Mouse (Mus musculus) gastrocnemius, adult 18-20 months (tissue): ENCODE data around the gene Camta1. TPM values are rescaled to one million over a fixed set of nuclear protein-coding genes. Genes with fewer than 3 reads are reported as not detected.

Experiments used
- DNase-seq: peaks from one replicate; pipeline ENCODE4 v3.0.0; 2021; ENCODE audit warnings: low spot score
- total RNA-seq, 2 experiments: library from RNA; stranded (reverse); gene quantifications; 2 replicates each; pipeline ENCODE4 v1.2.3; 2021

Camta1 gene
- total RNA-seq, 2 experiments from 2014 or later: 99.5 to 122 TPM

DNA sequence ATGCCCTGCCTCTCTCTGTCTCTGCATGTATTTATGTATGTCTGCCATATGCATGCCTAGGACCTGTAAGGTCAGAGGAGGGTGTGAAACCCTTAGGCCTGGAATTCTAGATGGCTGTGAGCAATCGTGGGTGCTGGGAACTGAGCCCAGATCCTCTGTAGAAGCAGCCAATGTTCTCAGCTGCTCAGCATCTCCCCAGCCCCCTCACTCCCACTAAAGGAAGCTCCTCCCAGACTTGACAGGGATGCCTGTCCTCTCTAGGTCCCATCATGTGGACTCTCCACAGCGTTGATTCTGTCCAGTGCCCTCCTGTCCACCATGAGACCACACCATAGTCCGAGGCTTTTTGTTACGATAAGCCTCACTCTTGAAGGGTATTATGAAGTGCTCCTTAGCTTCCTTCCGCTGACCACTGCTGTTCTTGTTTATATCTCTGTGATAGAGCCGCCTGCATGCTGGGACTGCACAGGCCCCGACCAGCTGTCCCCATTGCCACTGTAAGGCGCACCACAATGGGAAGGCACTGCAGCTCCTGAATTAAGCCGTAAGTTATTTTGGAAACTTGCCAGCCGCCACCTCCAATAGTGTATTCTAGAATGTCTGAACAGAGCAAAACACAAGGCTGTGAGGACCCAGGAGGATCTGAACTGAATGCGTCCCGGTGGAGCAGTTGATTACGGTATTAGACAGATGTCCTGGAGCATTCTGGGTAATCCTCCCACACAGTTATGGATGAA lies 905.1 kb downstream of the Camta1 start:
- no peak for DNase-seq

DNA sequence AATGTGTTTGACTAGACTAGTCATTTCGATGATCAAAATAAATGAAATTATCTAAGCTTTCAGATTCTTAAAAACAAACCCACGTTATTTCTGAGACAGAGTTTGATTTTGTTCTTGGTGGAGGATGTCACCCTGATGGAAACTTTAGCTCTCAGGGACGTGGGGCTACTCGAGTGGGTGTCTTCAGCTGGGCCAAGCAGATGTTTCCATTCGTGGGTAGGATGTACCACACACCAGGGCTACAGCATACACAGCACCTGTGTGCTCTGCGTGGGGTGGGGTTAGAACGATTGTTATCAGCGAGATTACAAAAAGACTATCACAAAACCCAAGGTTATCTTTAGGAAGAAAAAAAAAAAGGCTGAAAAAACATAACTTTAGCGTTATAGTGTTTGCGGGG lies 910.7 kb downstream of the Camta1 start:
- DNase-seq: no peak

- DNase-seq: no peak
Observed at GRCm38 (mm10) chr4:150944707-150945106, 917.0 kb downstream of the Camta1 start.

- no peak for DNase-seq
Observed at GRCm38 (mm10) chr4:150939991-150940651, 921.6 kb downstream of the Camta1 start.

GRCm38 (mm10) chr4:150938063-150938452 lies 923.6 kb downstream of the Camta1 start:
- no peak for DNase-seq

DNA sequence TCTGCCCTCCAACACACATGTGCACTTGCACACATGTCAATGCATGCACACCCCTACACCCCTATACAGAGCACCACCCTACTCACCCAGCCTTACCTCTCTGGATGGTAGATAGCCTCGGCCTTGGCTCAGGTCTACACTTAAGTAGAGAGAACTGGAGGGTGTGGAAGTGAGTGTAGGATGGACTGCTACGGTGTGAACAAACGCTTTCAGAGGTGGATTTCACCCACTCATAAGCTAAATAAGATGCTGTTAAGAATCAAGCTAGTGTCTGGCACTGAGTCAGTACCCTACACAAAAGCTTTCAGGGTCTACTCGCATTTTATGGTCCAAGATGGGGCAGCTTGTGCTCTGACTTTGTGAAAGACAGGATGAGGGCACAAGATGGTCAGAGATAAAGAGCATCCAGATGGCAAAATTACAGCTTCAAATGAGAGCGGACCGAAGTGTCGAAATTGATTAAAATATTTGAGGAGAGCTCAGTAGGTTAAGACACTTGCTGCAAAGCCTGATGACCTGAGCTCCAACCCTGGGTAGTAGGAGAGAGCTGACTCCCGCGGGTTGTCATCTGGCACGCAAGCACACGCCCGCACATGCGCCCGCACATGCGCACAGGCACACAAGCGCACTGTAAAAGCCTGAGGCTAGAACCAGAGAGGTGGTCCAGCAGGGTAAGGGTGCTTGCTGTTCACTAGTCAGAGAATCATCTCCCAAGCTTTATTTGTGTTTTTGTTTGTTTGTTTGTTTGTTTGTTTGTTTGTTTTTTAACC lies 924.2 kb downstream of the Camta1 start:
- peak; percentile 18 for DNase-seq

- DNase-seq: no peak
Observed at GRCm38 (mm10) chr4:150933503-150933902, 928.2 kb downstream of the Camta1 start.

GRCm38 (mm10) chr4:150927789-150928188 lies 933.9 kb downstream of the Camta1 start:
- DNase-seq: no peak

DNA sequence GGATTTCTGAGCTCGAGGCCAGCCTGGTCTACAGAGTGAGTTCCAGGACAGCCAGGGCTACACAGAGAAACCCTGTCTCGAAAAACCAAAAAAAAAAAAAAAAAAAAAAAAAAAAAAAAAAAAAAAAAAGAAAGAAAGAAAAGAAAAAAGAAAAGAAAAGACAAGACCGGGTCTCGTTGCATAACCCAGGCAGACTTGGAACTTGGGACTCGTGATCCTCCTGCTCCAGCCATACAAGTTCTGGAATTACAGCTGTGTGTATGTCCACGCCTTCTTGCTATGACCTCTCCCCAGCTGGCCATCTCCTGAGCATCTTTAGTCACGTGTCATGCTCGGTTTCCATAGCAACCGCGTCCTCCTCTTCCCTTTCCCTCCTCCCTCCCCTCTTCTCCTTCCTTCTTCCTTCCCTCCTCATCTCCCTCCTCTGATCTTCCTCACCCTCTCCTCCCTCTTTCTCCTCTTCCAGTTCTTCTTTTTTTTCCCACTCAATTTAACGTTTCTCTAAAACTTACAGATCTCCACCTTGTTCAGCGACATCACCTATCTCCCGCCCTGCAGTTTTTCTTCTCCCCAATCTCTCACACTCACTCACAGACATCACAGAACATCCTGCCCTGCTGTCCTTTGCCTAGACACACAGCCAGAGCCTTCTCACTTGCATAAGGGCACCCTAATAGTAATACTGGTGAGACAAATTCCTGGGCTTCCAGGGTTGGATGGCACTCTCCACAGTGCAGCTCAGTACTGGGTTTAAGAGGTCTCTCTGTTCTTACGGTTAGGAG lies 934.6 kb downstream of the Camta1 start:
- DNase-seq: no peak

- no peak for DNase-seq
Observed at GRCm38 (mm10) chr4:150925923-150926322, 935.8 kb downstream of the Camta1 start.

- DNase-seq: no peak
Observed at GRCm38 (mm10) chr4:150924936-150925335, 936.7 kb downstream of the Camta1 start.

DNA sequence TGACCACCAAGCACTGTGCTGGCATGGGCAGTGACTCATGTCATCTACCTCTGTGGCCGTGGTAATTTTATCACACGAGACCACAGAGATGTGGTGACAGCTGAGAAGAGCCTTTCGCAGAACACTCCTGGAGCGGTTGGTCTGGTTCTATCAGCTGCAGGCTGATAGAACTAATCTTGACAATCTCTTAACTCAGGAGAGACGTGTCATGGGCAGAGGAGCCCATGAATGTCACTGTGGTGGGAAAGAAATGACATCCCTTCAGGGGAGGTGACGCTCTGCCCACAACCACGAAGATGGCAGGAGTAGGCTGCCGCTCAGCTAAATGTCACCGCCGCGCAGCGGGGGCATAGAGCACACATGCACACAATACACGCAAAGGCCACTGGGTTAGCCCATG lies 937.4 kb downstream of the Camta1 start:
- no peak for DNase-seq

GRCm38 (mm10) chr4:150921206-150921605 lies 940.5 kb downstream of the Camta1 start:
- no peak for DNase-seq

- no peak for DNase-seq
Observed at GRCm38 (mm10) chr4:150917336-150918027, 944.2 kb downstream of the Camta1 start.

DNA sequence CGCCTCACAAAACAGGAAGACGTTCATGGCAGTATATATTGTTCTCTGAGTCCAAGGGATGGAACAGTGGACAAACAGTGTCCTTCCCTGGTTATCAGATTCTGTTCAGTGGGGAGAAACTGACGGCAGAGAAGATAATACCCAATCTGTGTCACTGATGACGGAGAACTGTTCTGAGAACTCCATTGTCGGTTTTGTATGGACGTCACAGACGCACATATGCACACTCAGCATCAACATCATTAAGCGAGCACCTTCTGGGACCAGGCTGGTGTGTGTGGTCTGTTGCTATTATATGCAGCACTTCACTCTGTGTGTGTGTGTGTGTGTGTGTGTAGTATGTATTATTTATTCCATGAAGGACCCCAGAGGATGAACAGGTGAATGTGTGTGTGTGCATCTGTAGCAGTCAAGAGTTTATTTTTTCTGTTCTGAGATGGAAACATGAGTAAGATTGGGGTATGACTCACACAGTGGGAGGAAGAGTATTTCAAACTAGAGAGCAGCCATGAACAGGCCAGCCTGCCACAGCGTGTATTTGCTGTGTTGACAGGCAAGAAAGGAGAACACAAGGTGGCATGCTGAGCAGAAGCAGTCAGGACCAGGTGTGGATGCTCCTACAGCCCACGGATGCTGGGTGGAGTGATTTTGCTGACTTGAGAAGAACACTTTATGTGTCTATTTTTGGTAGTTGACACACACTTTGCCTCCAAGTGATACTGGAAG lies 946.3 kb downstream of the Camta1 start:
- no peak for DNase-seq

- peak; percentile 97 for DNase-seq
Observed at GRCm38 (mm10) chr4:150914290-150914733, 947.4 kb downstream of the Camta1 start, which contains the start of the genes Park7 and Tnfrsf9. Gene Park7, minus strand, starts transcription at chr4:150914437. Gene Tnfrsf9, plus strand, starts transcription at chr4:150914562.

- no peak for DNase-seq
Observed at GRCm38 (mm10) chr4:150913743-150914142, 947.9 kb downstream of the Camta1 start.

GRCm38 (mm10) chr4:150910164-150910951 lies 951.3 kb downstream of the Camta1 start:
- no peak for DNase-seq
